ENCODE assay signal across 22 mouse cellular contexts in genomic region chr2:134972376-134972775, GRCm38 (mm10).
"Had no signal": no experiment of that assay in that cellular context is flagged by ENCODE, and none has a peak within 500 bp of the region (broad histone marks: within the 10 kb centered on the region; RNA-seq: fewer than 3 reads in every experiment).

No protein-coding gene starts in this region.

- ATAC-seq: intestine, postnatal 0 days; lung, postnatal 0 days; midbrain, embryonic 13.5 days; midbrain, embryonic 16.5 days had no signal

- H3K4me2 ChIP-seq: kidney, embryonic 15.5 days; limb, embryonic 12.5 days; liver, embryonic 13.5 days; midbrain, embryonic 13.5 days; neural tube, embryonic 13.5 days had no signal

- H3K9me3 ChIP-seq: kidney, embryonic 15.5 days; limb, embryonic 12.5 days; liver, embryonic 13.5 days; megakaryocyte, embryonic 14.5 days; midbrain, embryonic 10.5 days; midbrain, embryonic 13.5 days; neural tube, embryonic 13.5 days had no signal

- H3K4me3 ChIP-seq: kidney, embryonic 15.5 days; left cerebral cortex, adult 2 months; limb, embryonic 12.5 days; liver, embryonic 13.5 days; megakaryocyte, embryonic 14.5 days; midbrain, embryonic 10.5 days; midbrain, embryonic 13.5 days; myocyte; neural tube, embryonic 13.5 days had no signal

- H3K4me1 ChIP-seq: kidney, embryonic 15.5 days; liver, embryonic 13.5 days; megakaryocyte, embryonic 14.5 days had no signal

- H3K36me3 ChIP-seq: kidney, embryonic 15.5 days; limb, embryonic 12.5 days; liver, embryonic 13.5 days; midbrain, embryonic 10.5 days; midbrain, embryonic 13.5 days; neural tube, embryonic 13.5 days had no signal

- H3K9ac ChIP-seq: kidney, embryonic 15.5 days; limb, embryonic 12.5 days; liver, embryonic 13.5 days; midbrain, embryonic 13.5 days; neural tube, embryonic 13.5 days had no signal

- H3K27ac ChIP-seq: kidney, embryonic 15.5 days; left cerebral cortex, adult 2 months; limb, embryonic 12.5 days; liver, embryonic 13.5 days; midbrain, embryonic 10.5 days; midbrain, embryonic 13.5 days; neural tube, embryonic 13.5 days had no signal

- DNase-seq: kidney, adult 8-10 months; kidney, postnatal 14 days; kidney, postnatal 4 days; layer of hippocampus, postnatal 36 days; liver; liver, embryonic 13.5 days; lung, adult 2 months; retina, postnatal 1 day; right cerebral cortex, postnatal 25 days; thymus, adult 18-20 months; thymus, postnatal 4 days had no signal

- H3K27me3 ChIP-seq: kidney, embryonic 15.5 days; limb, embryonic 12.5 days; liver, embryonic 13.5 days; megakaryocyte, embryonic 14.5 days; midbrain, embryonic 13.5 days; neural tube, embryonic 13.5 days had no signal
